ENCODE assay signal across 9 mouse cellular contexts in genomic region chr19:24030871-24031556, GRCm38 (mm10). TPM values are rescaled to one million over a fixed set of nuclear protein-coding genes. Genes with fewer than 3 reads are reported as not detected.
DNase-seq lines count a peak whose midpoint lies in the region; ATAC-seq and TF ChIP-seq lines count a peak whose summit lies in the region.
"Had no signal": no experiment of that assay in that cellular context is flagged by ENCODE, and none has a peak within 500 bp of the region (broad histone marks: within the 10 kb centered on the region; RNA-seq: fewer than 3 reads in every experiment).

Fam189a2 (minus strand) TSS chr19:24031019.

- 0 out of 2 replicates have a peak within 1 kb of the TSS, but pooled peaks have one; percentile 13 for H3K27ac ChIP-seq in forebrain, embryonic 12.5 days

- under 1% methylated on average over 53 of the region's 65 CpGs for WGBS in forebrain, embryonic 12.5 days
- WGBS in large intestine, adult 2 months: under 1% methylated on average over 57 of the region's 65 CpGs

- H3K9ac ChIP-seq in forebrain, embryonic 12.5 days: peak within 1 kb of the TSS; percentile 66

- peak within 1 kb of the TSS; percentile 91 for H3K4me2 ChIP-seq in forebrain, embryonic 12.5 days

- no peak for DNase-seq in Patski (ENCODE audit: low read depth, low spot score)
- peak in 1 of 2 experiments; percentile 17 for DNase-seq in adrenal gland, postnatal 4 days (ENCODE audit: low spot score in 2 of 2)
- DNase-seq in heart, postnatal 14 days: peak; percentile 75 to 77
- DNase-seq in large intestine, adult 2 months (ENCODE audit: low read depth, low spot score): no peak
- peak; percentile 74 to 86 for DNase-seq in lung, postnatal 4 days
- DNase-seq in urinary bladder, adult 2 months (ENCODE audit: low spot score): peak; percentile 61
- DNase-seq in spleen, postnatal 14 days (ENCODE audit: low spot score in 2 of 2): no peak

- H3K4me3 ChIP-seq in forebrain, embryonic 12.5 days (replicated peaks): peak within 1 kb of the TSS; percentile 69

- POLR2A ChIA-PET in Patski (lab: Charles Lee): no interaction called here

- H3K4me1 ChIP-seq in forebrain, embryonic 12.5 days: peaks cover 37% of the 10 kb centered on the region

- peaks cover 52% of the 10 kb centered on the region for H3K27me3 ChIP-seq in Patski
- H3K27me3 ChIP-seq in forebrain, embryonic 12.5 days: peaks cover 49% of the 10 kb centered on the region

- ATAC-seq in Patski: peak; percentile 68
- peak; percentile 80 for ATAC-seq in forebrain, embryonic 12.5 days (ENCODE audit: low FRiP score)

- H3K9me3 ChIP-seq in forebrain, embryonic 12.5 days: no peaks in the 10 kb centered on the region

- in situ Hi-C loops in Patski (cut with MboI; ENCODE audit: low pct_unique_long_range_greater_than_20kb): no loop called here

- H3K36me3 ChIP-seq in forebrain, embryonic 12.5 days (replicated peaks): no peaks in the 10 kb centered on the region

- intact Hi-C loops in heart, postnatal 14 days (cut with DNase I): loop anchor here (5.0 kb wide), 2 partner anchors 69 to 71 kb away; no protein-coding TSS in a partner anchor

- no peak for TF ChIP-seq CTCF in Patski (IDR thresholded peaks at IDR 0.05)

- CTCF ChIA-PET in Patski (lab: Charles Lee): interaction anchor here (1.1 kb wide), 1 partner anchor 11 kb away, joined by 3 read pairs; no protein-coding TSS in a partner anchor

RNA-seq across cellular contexts. Expression of gene Fam189a2, which starts in this region (rescaled TPM):
- polyA plus RNA-seq in Patski (2021): 2.3 TPM
- total RNA-seq in adrenal gland, postnatal 4 days (2021): 10 to 100 TPM; 12.0 to 12.9 TPM
- 0.47 and 0.63 TPM in 2 replicates for polyA plus RNA-seq in forebrain, embryonic 12.5 days (2016; fragmentation: Nextera tagmentation; extraction: Ambion mirVana)
- total RNA-seq in heart, postnatal 14 days (2021): 10 to 100 TPM; 51.6 to 55.6 TPM
- polyA plus RNA-seq in large intestine, adult 2 months (2012; rRNA removed): 6.0 and 10.2 TPM in 2 replicates
- polyA plus RNA-seq in urinary bladder, adult 2 months (2012; rRNA removed): 34.3 and 35.5 TPM in 2 replicates
- total RNA-seq: common myeloid progenitor, adult 5-6 weeks had no signal

Comparison
In these comparisons a context has a peak if more than half of its experiments do, and no peak if none do; other contexts are left out.
1. Peak in ATAC-seq, H3K4me3 ChIP-seq, H3K27ac ChIP-seq, H3K9ac ChIP-seq and H3K4me2 ChIP-seq in forebrain, embryonic 12.5 days; RNA of the gene not detected or under 1 TPM.
2. DNase-seq: peak in heart, postnatal 14 days (2 of 2), lung, postnatal 4 days (2 of 2) and urinary bladder, adult 2 months (single experiment); none in Patski (single experiment), large intestine, adult 2 months (single experiment) and spleen, postnatal 14 days (0 of 2).